Mouse (Mus musculus) testis, adult 2 months (tissue): Measurements from ENCODE around the gene Sorbs2. TPM values are rescaled to one million over a fixed set of nuclear protein-coding genes. Genes with fewer than 3 reads are reported as not detected.

Source experiments
- H3K27ac ChIP-seq: fragments of 200-500 bp; 2 replicates; pipeline ENCODE4 v1.5.1; 2012; ENCODE audit warnings: low read depth, low read length; ENCODE audit not compliant: control insufficient read depth, insufficient read depth
- H3K27me3 ChIP-seq: fragments of 200-500 bp; 2 replicates; pipeline ENCODE4 v1.6.1; 2012; ENCODE audit warnings: mild to moderate bottlenecking, low read length, moderate library complexity; ENCODE audit not compliant: control insufficient read depth, insufficient read depth
- H3K36me3 ChIP-seq: fragments of 200-500 bp; 2 replicates; pipeline ENCODE4 v1.6.1; 2012; ENCODE audit warnings: mild to moderate bottlenecking, low read length; ENCODE audit not compliant: control insufficient read depth, insufficient read depth
- H3K4me1 ChIP-seq: fragments of 200-500 bp; 2 replicates; pipeline ENCODE4 v1.6.1; 2012; ENCODE audit warnings: low read length; ENCODE audit not compliant: control insufficient read depth, insufficient read depth
- H3K4me3 ChIP-seq: fragments of 200-500 bp; 2 replicates; pipeline ENCODE4 v1.5.1; 2012; ENCODE audit warnings: low read depth, mild to moderate bottlenecking, low read length, moderate library complexity, mixed read lengths; ENCODE audit not compliant: control insufficient read depth
- CTCF ChIP-seq: fragments of 200-500 bp; IDR thresholded peaks from 2 replicates; pipeline ENCODE4 v1.5.1; 2012; ENCODE audit warnings: low read depth, mild to moderate bottlenecking, inconsistent platforms, low read length, moderate library complexity; ENCODE audit not compliant: control insufficient read depth, insufficient read depth, insufficient replicate concordance
- POLR2A ChIP-seq: fragments of 200-500 bp; IDR thresholded peaks from 2 replicates; pipeline ENCODE4 v1.6.1; 2012; ENCODE audit warnings: low read depth, mild to moderate bottlenecking, inconsistent platforms, low read length, moderate library complexity; ENCODE audit not compliant: control insufficient read depth
- polyA plus RNA-seq: library from polyadenylated mRNA; depleted of rRNA; stranded (reverse); fragments of >200 nt; gene quantifications from 2 replicates; pipeline ENCODE4 v1.2.3, GENCODE M21; 2012

The Sorbs2 gene
- polyA plus RNA-seq, 1 experiment: 5.8 TPM

DNA sequence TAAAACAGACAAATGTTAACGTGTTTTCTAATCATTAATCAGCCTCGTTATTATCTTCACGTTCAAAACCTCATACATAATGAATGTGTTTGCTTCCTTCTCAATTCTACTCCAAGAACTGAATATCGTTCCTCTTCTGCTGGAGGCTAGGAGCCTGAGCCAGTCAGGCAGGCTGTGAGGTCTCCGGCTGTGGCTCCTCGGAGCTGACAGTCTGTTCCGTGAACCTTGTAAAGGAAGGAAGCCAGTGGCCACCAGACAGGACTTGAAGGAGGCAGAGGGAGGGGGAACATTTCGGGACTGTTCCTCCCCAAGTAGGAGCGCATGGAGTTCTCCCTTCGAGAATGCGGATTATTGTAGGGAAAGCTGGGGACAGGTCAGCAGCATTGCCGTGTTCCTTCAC lies 153.0 kb downstream of the Sorbs2 start:
- Histone ChIP-seq H3K36me3 (no peaks in the 10 kb centered on the region), H3K4me3 (no peak overlapping the region), H3K4me1 (peaks cover 5% of the 10 kb centered on the region; the same call in 1 of the 2 replicates)

DNA sequence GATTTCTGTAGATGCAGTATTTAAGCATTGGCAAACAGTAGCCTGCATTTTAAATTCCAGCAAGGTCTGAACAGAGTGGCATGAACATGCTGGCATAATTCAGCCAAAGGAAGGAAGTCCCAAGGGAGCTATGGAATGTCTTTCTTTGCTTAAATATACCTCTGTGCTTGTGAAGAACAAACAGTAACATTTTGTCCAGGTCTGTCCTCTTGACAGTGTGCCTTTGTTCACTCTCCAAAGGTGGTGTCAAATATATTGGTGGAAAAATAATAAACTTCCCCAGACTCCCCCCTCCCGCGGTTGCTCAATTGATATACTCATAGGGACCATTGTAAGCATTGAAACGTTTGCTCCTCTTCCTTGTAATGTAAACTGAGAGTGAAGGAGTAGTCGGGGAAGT lies 154.0 kb downstream of the Sorbs2 start:
- Histone ChIP-seq H3K36me3 (no peaks in the 10 kb centered on the region), H3K27ac (no peak overlapping the region)

More for the DNA sequence above, 153.0 kb downstream of the Sorbs2 start:
- Histone ChIP-seq H3K27me3 (no peaks in the 10 kb centered on the region), H3K27ac (no peak overlapping the region; the same call in 1 of the 2 replicates)
- no peak for TF ChIP-seq POLR2A
- no peak for TF ChIP-seq CTCF

DNA sequence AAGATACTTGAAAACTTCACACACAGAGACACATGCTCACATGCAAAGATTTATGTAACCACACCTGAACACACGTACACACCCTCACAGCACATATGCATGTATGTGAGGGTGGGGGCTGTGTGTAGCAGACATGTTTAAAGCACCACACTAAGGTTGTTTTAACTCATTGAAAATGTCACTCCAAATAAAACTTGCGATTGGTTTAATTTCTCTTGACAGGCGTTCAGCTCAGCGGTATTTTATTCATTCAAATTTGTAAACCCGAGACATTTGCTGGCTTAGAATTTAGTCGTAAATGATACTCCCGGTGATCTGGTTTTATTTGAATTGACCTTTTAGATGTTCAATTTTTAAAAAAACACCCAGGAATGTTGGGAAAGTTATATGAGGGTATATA lies 158.6 kb downstream of the Sorbs2 start:
- Histone ChIP-seq H3K4me3 (no peak overlapping the region), H3K4me1 (no peaks in the 10 kb centered on the region; the same call in 1 of the 2 replicates), H3K27me3 (no peaks in the 10 kb centered on the region), H3K27ac (no peak overlapping the region), H3K36me3 (no peaks in the 10 kb centered on the region)
- no peak for TF ChIP-seq CTCF
- TF ChIP-seq POLR2A: no peak

More for the DNA sequence above, 154.0 kb downstream of the Sorbs2 start:
- Histone ChIP-seq H3K4me1 (peaks cover 5% of the 10 kb centered on the region; the same call in 1 of the 2 replicates), H3K27me3 (no peaks in the 10 kb centered on the region), H3K4me3 (no peak overlapping the region)
- TF ChIP-seq CTCF: no peak
- no peak for TF ChIP-seq POLR2A

DNA sequence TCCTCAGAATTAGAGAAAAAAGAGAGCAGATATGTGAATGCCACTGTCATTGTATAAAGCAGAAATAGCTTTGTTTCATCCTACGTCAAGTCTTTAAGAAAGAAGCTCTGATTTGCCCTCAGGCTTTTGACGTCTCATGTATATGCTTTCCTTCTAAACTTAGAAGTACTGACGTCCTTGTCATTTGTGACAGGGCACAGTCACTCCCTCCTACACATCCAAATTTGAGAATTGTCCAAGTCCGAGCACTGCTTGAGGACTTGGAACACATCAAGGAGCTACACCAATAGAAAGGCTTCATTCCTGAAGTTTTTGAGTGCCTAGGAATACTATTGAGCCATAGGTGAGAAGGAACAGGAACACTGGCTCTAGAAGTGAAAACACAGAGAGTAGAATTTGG lies 165.6 kb downstream of the Sorbs2 start:
- Histone ChIP-seq H3K27ac (no peak overlapping the region), H3K4me1 (no peaks in the 10 kb centered on the region), H3K36me3 (no peaks in the 10 kb centered on the region), H3K4me3 (no peak overlapping the region), H3K27me3 (no peaks in the 10 kb centered on the region)
- TF ChIP-seq CTCF: no peak
- no peak for TF ChIP-seq POLR2A

DNA sequence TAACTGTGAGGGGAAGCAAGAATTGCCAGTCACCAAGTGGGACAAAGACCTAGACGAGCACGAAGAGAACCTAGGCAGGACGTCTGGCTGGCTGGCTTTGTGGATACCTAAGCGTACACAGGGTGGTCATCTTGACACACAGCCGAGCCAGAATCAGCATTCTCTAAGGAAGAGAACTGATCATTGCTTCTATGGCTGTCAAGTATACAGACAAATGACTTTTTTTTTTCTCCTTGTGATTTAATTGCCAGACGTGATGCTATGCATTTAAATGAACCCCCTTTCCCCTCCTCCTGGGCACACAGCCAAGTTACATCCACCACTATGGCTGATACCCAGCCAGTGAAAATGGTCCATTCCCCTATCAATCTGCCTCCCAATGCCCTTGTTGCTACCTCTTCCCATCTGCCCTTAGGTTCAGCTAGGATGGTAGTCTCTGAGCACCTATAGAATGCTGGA lies 168.3 kb downstream of the Sorbs2 start:
- Histone ChIP-seq H3K4me3 (no peak overlapping the region), H3K27me3 (no peaks in the 10 kb centered on the region), H3K27ac (no peak overlapping the region), H3K36me3 (no peaks in the 10 kb centered on the region), H3K4me1 (no peaks in the 10 kb centered on the region)
- TF ChIP-seq POLR2A: no peak
- no peak for TF ChIP-seq CTCF

DNA sequence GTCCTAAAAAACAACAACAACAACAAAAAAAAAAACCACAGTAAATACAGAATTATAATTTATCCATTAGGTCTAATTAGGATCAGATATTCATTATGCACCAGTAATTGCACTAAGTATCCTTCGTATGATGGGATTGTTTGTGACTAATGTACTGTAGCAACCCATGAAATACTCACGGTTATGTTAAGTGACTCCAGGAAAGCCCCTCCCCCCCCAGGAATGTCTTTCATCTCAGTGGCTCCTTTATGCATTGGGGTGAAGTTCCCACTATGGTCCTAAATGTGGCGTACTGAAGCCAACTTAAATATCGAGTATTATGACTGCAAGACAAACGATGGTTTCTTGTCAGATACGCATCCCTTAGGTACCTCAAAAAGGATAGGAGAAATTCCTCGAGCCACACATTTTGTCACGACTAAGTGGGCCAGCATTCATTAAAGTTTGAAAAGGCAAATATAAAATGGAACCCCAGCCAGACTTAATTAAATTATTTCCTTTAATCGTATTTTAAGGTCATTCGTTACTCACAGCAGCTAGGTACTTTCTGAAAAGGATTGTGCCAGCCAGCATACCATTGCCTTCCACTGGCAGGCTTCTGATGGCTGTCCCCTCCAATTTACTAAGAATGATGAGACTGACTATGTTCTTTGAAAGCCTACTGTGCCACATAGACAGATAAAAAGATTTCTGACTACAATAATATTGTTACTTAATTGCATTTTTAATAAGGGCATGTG lies 169.7 kb downstream of the Sorbs2 start:
- Histone ChIP-seq H3K36me3 (no peaks in the 10 kb centered on the region), H3K4me3 (no peak overlapping the region), H3K4me1 (no peaks in the 10 kb centered on the region), H3K27me3 (no peaks in the 10 kb centered on the region), H3K27ac (no peak overlapping the region)
- no peak for TF ChIP-seq POLR2A
- no peak for TF ChIP-seq CTCF

DNA sequence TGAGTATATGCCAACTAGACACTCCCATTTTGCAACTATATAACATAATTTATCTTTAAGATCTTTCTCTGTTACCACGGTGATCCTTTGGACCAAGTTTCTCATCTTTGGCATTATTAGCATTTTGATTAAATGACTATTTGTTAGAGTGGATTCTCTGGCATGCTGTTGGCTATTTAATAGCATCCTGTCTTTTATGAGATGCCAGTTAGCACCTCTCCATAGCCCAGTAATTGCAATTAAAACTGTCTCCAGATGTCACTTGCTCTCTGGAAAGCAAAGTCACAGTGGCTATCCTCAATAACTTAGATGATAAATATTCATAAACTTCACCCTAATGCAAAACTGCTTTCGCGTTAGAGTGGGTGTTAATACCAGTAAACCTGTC lies 170.3 kb downstream of the Sorbs2 start:
- H3K36me3 ChIP-seq: no peaks in the 10 kb centered on the region
- no peak overlapping the region for H3K4me3 ChIP-seq
- H3K27me3 ChIP-seq: no peaks in the 10 kb centered on the region
- H3K4me1 ChIP-seq: no peaks in the 10 kb centered on the region
- no peak overlapping the region for H3K27ac ChIP-seq
- TF ChIP-seq CTCF: no peak
- no peak for TF ChIP-seq POLR2A

DNA sequence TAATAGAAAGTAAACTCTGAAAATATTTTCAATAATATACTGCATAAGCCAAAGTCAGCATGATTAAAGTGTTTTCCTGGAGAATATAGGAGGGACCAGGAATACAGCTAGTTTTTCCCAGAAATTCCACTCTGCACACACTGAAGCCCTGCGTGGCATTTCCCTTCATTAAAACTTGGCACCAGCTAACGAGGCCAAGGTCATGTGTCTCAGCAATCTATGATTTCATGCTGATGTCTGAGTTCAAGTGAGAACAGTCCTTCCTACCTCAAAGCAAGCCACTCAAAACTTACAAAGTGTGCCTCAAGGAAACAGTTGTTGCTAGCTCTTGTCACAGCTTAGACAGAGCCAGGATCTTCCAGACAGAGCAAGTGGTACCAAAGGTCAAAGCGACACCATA lies 173.6 kb downstream of the Sorbs2 start:
- TF ChIP-seq CTCF: no peak
- no peak for TF ChIP-seq POLR2A
- Histone ChIP-seq H3K27me3 (no peaks in the 10 kb centered on the region), H3K4me1 (no peaks in the 10 kb centered on the region), H3K36me3 (no peaks in the 10 kb centered on the region), H3K27ac (no peak overlapping the region; the same call in 1 of the 2 replicates), H3K4me3 (no peak overlapping the region)
